Mouse (Mus musculus) CH12.LX (cell line): ENCODE measurements at regions not wholly inside any gene's neighbourhood (a gene's known extent, or its start where the extent isn't known, plus 50 kb on each side); places are given as distances from the start of the nearest gene placed in this dataset.

Experiments used
- CTCF ChIP-seq, 2 experiments: IDR thresholded peaks in 1 of 2; conservative IDR thresholded peaks in 1 of 2; 2 replicates each; pipeline ENCODE4 v1.5.1; 2011 to 2012; ENCODE audit warnings: low read depth in 2 of 2, low read length in 2 of 2, improper control_type of control experiment in 1 of 2, inconsistent platforms in 1 of 2, mild to moderate bottlenecking in 1 of 2, moderate library complexity in 1 of 2
- E2F4 ChIP-seq: IDR thresholded peaks from 2 replicates; pipeline ENCODE4 v1.6.1; 2011; ENCODE audit warnings: low read depth, low read length, improper control_type of control experiment; ENCODE audit not compliant: insufficient replicate concordance
- EP300 ChIP-seq: IDR thresholded peaks from 2 replicates; pipeline ENCODE4 v1.6.1; 2011; ENCODE audit warnings: low read length, improper control_type of control experiment
- HCFC1 ChIP-seq: IDR thresholded peaks from 2 replicates; pipeline ENCODE4 v1.6.1; 2012; ENCODE audit warnings: low read depth, mild to moderate bottlenecking, inconsistent platforms, low read length, improper control_type of control experiment
- POLR2A ChIP-seq: IDR thresholded peaks from 2 replicates; pipeline ENCODE4 v1.6.1; 2011; ENCODE audit warnings: low read depth, mild to moderate bottlenecking, improper control_type of control experiment, low read length
- RAD21 ChIP-seq: IDR thresholded peaks from 2 replicates; pipeline ENCODE4 v1.6.1; 2011; ENCODE audit warnings: low read depth, mild to moderate bottlenecking, low read length, improper control_type of control experiment, moderate library complexity
- TCF12 ChIP-seq: IDR thresholded peaks from 2 replicates; pipeline ENCODE4 v1.6.1; 2014; ENCODE audit warnings: low read depth, mild to moderate bottlenecking, inconsistent platforms, low read length, improper control_type of control experiment
- UBTF ChIP-seq: IDR thresholded peaks from 2 replicates; pipeline ENCODE4 v1.6.1; 2012; ENCODE audit warnings: low read depth, mild to moderate bottlenecking, inconsistent platforms, low read length, improper control_type of control experiment, moderate library complexity
- ZC3H11A ChIP-seq: IDR thresholded peaks from 2 replicates; pipeline ENCODE4 v1.6.1; 2012; ENCODE audit warnings: low read depth, mild to moderate bottlenecking, inconsistent platforms, low read length, improper control_type of control experiment

DNA sequence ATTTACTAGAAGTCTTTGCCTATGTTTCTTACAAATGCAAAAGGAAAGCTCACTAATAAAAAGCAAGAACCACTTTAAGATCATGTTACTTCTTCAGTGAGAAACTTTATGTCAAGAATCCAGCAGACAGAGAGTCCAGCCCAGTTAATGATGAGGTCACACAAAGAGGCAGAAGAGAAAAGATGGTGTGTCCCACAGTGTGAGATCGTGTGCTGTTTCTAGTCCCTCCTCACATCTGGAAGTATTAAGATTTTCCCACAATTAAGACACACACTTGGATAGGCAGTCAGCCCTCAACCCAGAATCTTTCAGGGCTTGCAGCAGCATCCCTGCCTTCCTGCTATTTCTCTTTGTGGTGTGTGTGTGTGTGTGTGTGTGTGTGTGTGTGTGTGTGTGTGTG lies 118.7 kb upstream of the Spin1 start:
- no peak for TF ChIP-seq ZC3H11A
- no peak for TF ChIP-seq POLR2A
- TF ChIP-seq EP300: no peak
- no peak for TF ChIP-seq CTCF (conservative IDR thresholded peaks at IDR 0.05 in 1 of 2, IDR thresholded peaks at IDR 0.05 in 1 of 2; ENCODE audit: low read depth in 2 of 2, low read length in 2 of 2)
- TF ChIP-seq RAD21: no peak
- TF ChIP-seq E2F4: no peak
- TF ChIP-seq HCFC1: no peak
- no peak for TF ChIP-seq TCF12
- no peak for TF ChIP-seq UBTF
